Mouse (Mus musculus) liver, adult 2 months (tissue): ENCODE data around the gene Ctla2a. TPM values are rescaled to one million over a fixed set of nuclear protein-coding genes. Genes with fewer than 3 reads are reported as not detected.
"Not testable (repeated sequence)": the region's sequence is repeated elsewhere in the genome, so short reads cannot be mapped to it uniquely, and the experiment has no call there.

ENCODE experiments used
- DNase-seq: peaks from one replicate; pipeline ENCODE4 v3.0.0-alpha.2; 2011; ENCODE audit warnings: low read depth, low spot score; ENCODE audit errors: extremely low read depth
- H3K27ac ChIP-seq: fragments of 200-500 bp; replicated peaks from 2 replicates; pipeline ENCODE4 v1.5.1; 2012; ENCODE audit warnings: low read depth, mild to moderate bottlenecking, control low read depth, inconsistent platforms, low read length; ENCODE audit not compliant: insufficient read depth
- H3K27me3 ChIP-seq: fragments of 200-500 bp; 2 replicates; pipeline ENCODE4 v1.6.1; 2012; ENCODE audit warnings: mild to moderate bottlenecking, moderate library complexity, low read length, inconsistent platforms; ENCODE audit not compliant: control insufficient read depth, insufficient read depth
- H3K36me3 ChIP-seq: fragments of 200-500 bp; 2 replicates; pipeline ENCODE4 v1.6.1; 2012; ENCODE audit warnings: low read length, inconsistent platforms; ENCODE audit not compliant: control insufficient read depth, insufficient read depth
- H3K4me1 ChIP-seq: fragments of 200-500 bp; 2 replicates; pipeline ENCODE4 v1.6.1; 2011; ENCODE audit warnings: low read length; ENCODE audit not compliant: control insufficient read depth, insufficient read depth
- H3K4me3 ChIP-seq: fragments of 200-500 bp; 2 replicates; pipeline ENCODE4 v1.5.1; 2011; ENCODE audit warnings: low read depth, mild to moderate bottlenecking, control low read depth, low read length, moderate library complexity; ENCODE audit not compliant: insufficient read depth
- H3K79me2 ChIP-seq: fragments of 200-500 bp; 2 replicates; pipeline ENCODE4 v1.6.1; 2012; ENCODE audit warnings: inconsistent platforms, mild to moderate bottlenecking, low read length, moderate library complexity; ENCODE audit not compliant: control insufficient read depth, insufficient read depth
- H3K9ac ChIP-seq: fragments of 200-500 bp; 2 replicates; pipeline ENCODE4 v1.6.1; 2012; ENCODE audit warnings: low read depth, mild to moderate bottlenecking, control low read depth, inconsistent platforms, low read length
- CTCF ChIP-seq: fragments of 200-500 bp; IDR thresholded peaks from 2 replicates; pipeline ENCODE4 v1.5.1; 2011; ENCODE audit warnings: low read depth, low read length, control low read depth
- POLR2A ChIP-seq: fragments of 200-500 bp; IDR thresholded peaks from 2 replicates; pipeline ENCODE4 v1.6.1; 2011; ENCODE audit warnings: low read length, control low read depth; ENCODE audit not compliant: insufficient read depth; ENCODE audit errors: extremely low read depth
- WGBS: fragments of 180-500 bp; shearing (Covaris S2); methylation state at CpG from one replicate; pipeline ENCODE4 v1.1.7; 2018; 5-methylcytosine and 5-hydroxymethylcytosine counted together
- polyA plus RNA-seq: library from polyadenylated mRNA; depleted of rRNA; stranded (reverse); fragments of >200 nt; gene quantifications from 2 replicates; pipeline ENCODE4 v1.2.3, GENCODE M21; 2012; rRNA removed
- total RNA-seq: library from RNA; depleted of rRNA; stranded (reverse); fragments of >200 nt; gene quantifications from 2 replicates; pipeline ENCODE4 v1.2.3, GENCODE M21; 2014; rRNA removed

The Ctla2a gene
- total RNA-seq: 3.9 and 5.7 TPM in 2 replicates
- polyA plus RNA-seq: 0.22 and 0.93 TPM in 2 replicates

DNA sequence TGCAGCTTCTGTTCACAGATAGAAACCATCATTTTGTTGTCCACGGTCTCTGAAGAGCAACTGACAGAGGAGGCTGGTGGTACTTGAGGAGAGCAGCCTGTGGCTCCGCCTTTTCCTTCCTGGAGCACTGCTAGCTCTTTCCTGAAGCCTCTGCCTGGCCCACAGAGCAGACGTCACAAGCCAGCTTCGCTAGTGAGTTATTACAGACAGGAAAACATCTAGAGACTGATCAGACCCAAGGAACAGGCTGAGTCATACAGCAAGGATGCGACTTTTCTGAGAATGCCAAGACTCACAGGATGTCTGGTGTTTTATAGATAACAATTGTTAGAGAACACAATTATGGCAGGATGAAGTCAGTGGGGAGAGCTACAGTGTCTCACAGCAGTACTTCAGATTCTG lies at the start of gene Ctla2a, which contains the start of gene Gm49391:
TSS of gene Ctla2a (minus strand) at position 126 of the 402 bp plus-strand sequence.
TSS of gene Gm49391 (minus strand) at position 72 of the 402 bp plus-strand sequence.
- DNase-seq: peak; percentile 26
- Histone ChIP-seq H3K9ac (no peak within 1 kb of the TSS), H3K4me3 (no peak within 1 kb of the TSS), H3K27ac (no peak within 1 kb of the TSS), H3K79me2 (no peaks in the 10 kb centered on the region), H3K36me3 (no peaks in the 10 kb centered on the region), H3K27me3 (no peaks in the 10 kb centered on the region), H3K4me1 (peaks cover 2% of the 10 kb centered on the region; the same call in 1 of the 2 replicates)
- no peak for TF ChIP-seq POLR2A
- TF ChIP-seq CTCF: no peak
- WGBS: 42% methylated on average over 5 of the region's 5 CpGs

DNA sequence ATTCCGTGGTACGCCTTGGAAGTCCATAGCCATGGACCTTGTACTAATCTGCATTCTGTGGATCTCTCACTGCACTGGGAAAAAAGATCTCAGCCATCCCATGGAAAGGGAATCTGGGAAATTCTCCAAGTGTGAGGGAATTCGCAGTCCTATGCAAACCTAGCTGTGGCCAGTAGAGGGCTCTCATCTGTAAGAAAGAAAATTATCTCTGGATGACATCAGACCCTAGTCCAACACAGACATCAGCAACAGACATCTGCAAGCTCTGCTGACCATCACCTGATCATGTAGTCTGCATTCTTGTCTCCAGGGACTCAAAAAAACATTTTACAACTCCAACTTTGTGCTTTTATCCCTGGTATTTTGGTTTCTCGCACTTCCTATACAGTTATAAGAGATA lies 35.9 kb upstream of the Ctla2a start:
- H3K79me2 ChIP-seq, H3K9ac ChIP-seq, H3K36me3 ChIP-seq, H3K27me3 ChIP-seq, H3K4me1 ChIP-seq, H3K27ac ChIP-seq, H3K4me3 ChIP-seq: not testable (repeated sequence)
- DNase-seq: peak; percentile 6
- 67% methylated on average over 4 of the region's 4 CpGs for WGBS

DNA sequence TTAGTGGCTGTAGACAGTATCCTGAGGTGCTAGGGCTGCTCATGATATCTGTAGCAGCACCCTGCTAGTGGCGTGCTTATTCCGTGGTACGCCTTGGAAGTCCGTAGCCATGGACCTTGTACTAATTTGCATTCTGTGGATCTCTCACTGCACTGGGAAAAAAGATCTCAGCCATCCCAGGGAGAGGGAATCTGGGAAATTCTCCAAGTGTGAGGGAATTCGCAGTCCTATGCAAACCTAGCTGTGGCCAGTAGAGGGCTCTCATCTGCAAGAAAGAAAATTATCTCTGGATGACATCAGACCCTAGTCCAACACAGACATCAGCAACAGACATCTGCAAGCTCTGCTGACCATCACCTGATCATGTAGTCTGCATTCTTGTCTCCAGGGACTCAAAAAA lies 27.6 kb upstream of the Ctla2a start:
- not testable (repeated sequence) for H3K4me1 ChIP-seq, H3K4me3 ChIP-seq, H3K27me3 ChIP-seq, H3K9ac ChIP-seq, DNase-seq, H3K36me3 ChIP-seq, H3K79me2 ChIP-seq, H3K27ac ChIP-seq
- WGBS: 26% methylated on average over 5 of the region's 5 CpGs

- Histone ChIP-seq H3K4me3 (no peak overlapping the region), H3K27ac (no peak overlapping the region), H3K36me3 (no peaks in the 10 kb centered on the region), H3K27me3 (no peaks in the 10 kb centered on the region), H3K79me2 (no peaks in the 10 kb centered on the region), H3K9ac (no peak overlapping the region), H3K4me1 (no peaks in the 10 kb centered on the region)
- no peak for TF ChIP-seq POLR2A
- TF ChIP-seq CTCF: no peak
- 64% methylated on average over 5 of the region's 5 CpGs for WGBS
- no peak for DNase-seq
These were observed 25.3 kb upstream of the Ctla2a start for GRCm38 (mm10) chr13:60961706-60962105.

DNA sequence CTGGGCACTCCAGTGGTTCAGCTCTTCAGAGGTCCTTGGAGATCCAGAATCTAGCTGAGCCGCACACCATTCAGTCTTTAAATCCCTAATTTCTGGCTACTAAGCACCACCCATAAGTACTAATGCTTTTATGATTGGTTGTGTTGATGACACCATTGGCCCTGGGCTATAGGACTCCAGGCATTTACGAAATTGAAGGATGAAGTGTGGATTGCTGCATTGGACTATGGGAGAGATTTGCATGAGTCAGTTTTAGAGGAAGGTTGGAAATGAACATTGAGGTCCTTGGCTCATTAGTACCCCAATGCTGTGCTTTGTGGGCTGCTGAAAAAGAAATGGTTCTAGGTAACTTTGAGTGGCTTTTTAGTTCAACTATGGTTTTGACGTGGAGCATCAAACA lies 5.5 kb upstream of the Ctla2a start, which contains the start of gene Tpbpa:
TSS of gene Tpbpa (minus strand) at position 101 of the 400 bp plus-strand sequence.
- WGBS: 72% methylated on average over 3 of the region's 3 CpGs
- H3K9ac ChIP-seq, H3K36me3 ChIP-seq: not testable (repeated sequence)

GRCm38 (mm10) chr13:60935490-60935889 lies 935 bp downstream of the Ctla2a start, which contains the start of gene Gm49393:
Gm49393 (minus strand) TSS chr13:60935590.
- 61% methylated on average over 2 of the region's 2 CpGs for WGBS
- H3K27me3 ChIP-seq, DNase-seq, H3K4me1 ChIP-seq, H3K27ac ChIP-seq, H3K36me3 ChIP-seq, H3K79me2 ChIP-seq, H3K4me3 ChIP-seq, H3K9ac ChIP-seq: not testable (repeated sequence)

More for the DNA sequence above, 5.5 kb upstream of the Ctla2a start, which contains the start of gene Tpbpa:
- H3K27ac ChIP-seq, H3K4me3 ChIP-seq, DNase-seq, H3K4me1 ChIP-seq, H3K79me2 ChIP-seq, H3K27me3 ChIP-seq: not testable (repeated sequence)

DNA sequence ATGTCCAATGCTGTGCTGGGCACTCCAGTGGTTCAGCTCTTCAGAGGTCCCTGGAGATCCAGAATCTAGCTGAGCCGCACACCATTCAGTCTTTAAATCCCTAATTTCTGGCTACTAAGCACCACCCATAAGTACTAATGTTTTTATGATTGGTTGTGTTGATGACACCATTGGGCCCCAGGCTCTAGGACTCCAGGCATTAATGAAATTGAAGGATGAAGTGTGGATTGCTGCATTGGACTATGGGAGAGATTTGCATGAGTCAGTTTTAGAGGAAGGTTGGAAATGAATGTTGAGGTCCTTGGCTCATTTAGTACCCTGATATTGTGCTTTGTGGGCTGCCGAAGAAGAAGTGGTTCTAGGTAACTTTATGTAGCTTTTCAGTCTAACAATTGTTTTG lies 31.6 kb downstream of the Ctla2a start, which contains the start of gene Tpbpb:
TSS of gene Tpbpb (minus strand) at position 101 of the 400 bp plus-strand sequence.
- H3K4me3 ChIP-seq, H3K36me3 ChIP-seq, H3K27me3 ChIP-seq, H3K4me1 ChIP-seq, DNase-seq, H3K27ac ChIP-seq, H3K9ac ChIP-seq, H3K79me2 ChIP-seq: not testable (repeated sequence)
- 76% methylated on average over 2 of the region's 2 CpGs for WGBS
